Mouse (Mus musculus) liver, adult (tissue): ENCODE measurements at regions not wholly inside any gene's neighbourhood (a gene's known extent, or its start where the extent isn't known, plus 50 kb on each side); places are given as distances from the start of the nearest gene placed in this dataset.
A peak's percentile ranks its signal among the peaks of the same experiment; 100 is the strongest.

Experiments
- GATA4 ChIP-seq: IDR thresholded peaks from 2 replicates; pipeline ENCODE4 v1.6.1; 2014; ENCODE audit warnings: mild to moderate bottlenecking, low read length; ENCODE audit not compliant: insufficient replicate concordance

GRCm38 (mm10) chr13:7306995-7307394 is 658.4 kb upstream of the Pfkp start:
- TF ChIP-seq GATA4, result no peak

GRCm38 (mm10) chr13:7307396-7307795 is 658.8 kb upstream of the Pfkp start:
- TF ChIP-seq GATA4, result no peak

GRCm38 (mm10) chr13:7313474-7313873 is 664.9 kb upstream of the Pfkp start:
- TF ChIP-seq GATA4, result no peak

- no peak for TF ChIP-seq GATA4
Observed at GRCm38 (mm10) chr13:7330151-7330550, 681.6 kb upstream of the Pfkp start.

- no peak for TF ChIP-seq GATA4
Observed at GRCm38 (mm10) chr13:7345760-7346159, 697.2 kb upstream of the Pfkp start.

- no peak for TF ChIP-seq GATA4
Observed at GRCm38 (mm10) chr13:7348431-7348830, 699.9 kb upstream of the Pfkp start.

- TF ChIP-seq GATA4, result peak; percentile 72; the same call in 1 of the 2 replicates
Observed at GRCm38 (mm10) chr13:7353011-7353410, 704.4 kb upstream of the Pfkp start.

GRCm38 (mm10) chr13:7357071-7357470 is 708.5 kb upstream of the Pfkp start:
- no peak for TF ChIP-seq GATA4

GRCm38 (mm10) chr13:7373559-7373958 is 725.0 kb upstream of the Pfkp start:
- no peak for TF ChIP-seq GATA4

- TF ChIP-seq GATA4, result no peak
Observed at GRCm38 (mm10) chr13:7374993-7375627, 726.5 kb upstream of the Pfkp start.

GRCm38 (mm10) chr13:7414342-7415287 is 766.0 kb upstream of the Pfkp start:
- TF ChIP-seq GATA4, result no peak

- no peak for TF ChIP-seq GATA4
Observed at GRCm38 (mm10) chr13:7427750-7428149, 774.9 kb upstream of the Adarb2 start.

- no peak for TF ChIP-seq GATA4
Observed at GRCm38 (mm10) chr13:7429271-7429670, 773.4 kb upstream of the Adarb2 start.

- TF ChIP-seq GATA4, result no peak
Observed at GRCm38 (mm10) chr13:7451434-7452002, 751.1 kb upstream of the Adarb2 start.

GRCm38 (mm10) chr13:7475661-7476060 is 727.0 kb upstream of the Adarb2 start:
- no peak for TF ChIP-seq GATA4

- no peak for TF ChIP-seq GATA4
Observed at GRCm38 (mm10) chr13:7518090-7518489, 684.6 kb upstream of the Adarb2 start.

GRCm38 (mm10) chr13:7524436-7524835 is 678.2 kb upstream of the Adarb2 start:
- TF ChIP-seq GATA4, result no peak

- TF ChIP-seq GATA4, result no peak
Observed at GRCm38 (mm10) chr13:7538856-7539255, 663.8 kb upstream of the Adarb2 start.
